Mouse (Mus musculus): ENCODE measurements at regions not wholly inside any gene's neighbourhood (a gene's known extent, or its start where the extent isn't known, plus 50 kb on each side); places are given as distances from the start of the nearest gene placed in this dataset.

- Histone ChIP-seq H3K36me3 (no peaks in the 10 kb centered on the region), H3K4me1 (no peaks in the 10 kb centered on the region), H3K4me3 (replicated peaks) (no peak overlapping the region), H3K27ac (replicated peaks) (no peak overlapping the region), H3K9me3 (replicated peaks) (no peaks in the 10 kb centered on the region), H3K4me2 (no peak overlapping the region), H3K9ac (replicated peaks) (no peak overlapping the region), H3K27me3 (replicated peaks) (no peaks in the 10 kb centered on the region)
- WGBS: 84% methylated on average over 3 of the region's 3 CpGs
- ATAC-seq (ENCODE audit: low FRiP score): no peak
These were observed 500.2 kb upstream of the Jag1 start for GRCm38 (mm10) chr2:137616637-137617036.

- H3K9me3 ChIP-seq (replicated peaks): no peaks in the 10 kb centered on the region
These were observed 497.3 kb upstream of the Jag1 start for GRCm38 (mm10) chr2:137613791-137614190.

GRCm38 (mm10) chr2:137608506-137608905 is 492.1 kb upstream of the Jag1 start:
- H3K4me3 ChIP-seq (replicated peaks): no peak overlapping the region
- H3K9me3 ChIP-seq (replicated peaks): no peaks in the 10 kb centered on the region
- no peak overlapping the region for H3K27ac ChIP-seq (replicated peaks)
- ATAC-seq (ENCODE audit: low FRiP score): no peak
- no peaks in the 10 kb centered on the region for H3K36me3 ChIP-seq
- no peak overlapping the region for H3K9ac ChIP-seq (replicated peaks)
- no peaks in the 10 kb centered on the region for H3K27me3 ChIP-seq (replicated peaks)
- 75% methylated on average over 6 of the region's 6 CpGs for WGBS
- H3K4me2 ChIP-seq: no peak overlapping the region
- H3K4me1 ChIP-seq: no peaks in the 10 kb centered on the region

More at GRCm38 (mm10) chr2:137613791-137614190, 497.3 kb upstream of the Jag1 start:
- H3K9ac ChIP-seq (replicated peaks): no peak overlapping the region
- no peaks in the 10 kb centered on the region for H3K27me3 ChIP-seq (replicated peaks)
- no peak overlapping the region for H3K27ac ChIP-seq (replicated peaks)
- H3K36me3 ChIP-seq: no peaks in the 10 kb centered on the region
- 93% methylated on average over 2 of the region's 2 CpGs for WGBS
- no peak overlapping the region for H3K4me3 ChIP-seq (replicated peaks)
- no peaks in the 10 kb centered on the region for H3K4me1 ChIP-seq
- ATAC-seq (ENCODE audit: low FRiP score): no peak
- H3K4me2 ChIP-seq: no peak overlapping the region

- H3K9me3 ChIP-seq (replicated peaks): no peaks in the 10 kb centered on the region
- no peak overlapping the region for H3K9ac ChIP-seq (replicated peaks)
- H3K36me3 ChIP-seq: no peaks in the 10 kb centered on the region
- H3K4me3 ChIP-seq (replicated peaks): no peak overlapping the region
- no peaks in the 10 kb centered on the region for H3K27me3 ChIP-seq (replicated peaks)
- H3K27ac ChIP-seq (replicated peaks): no peak overlapping the region
- H3K4me2 ChIP-seq: no peak overlapping the region
- 91% methylated on average over 7 of the region's 7 CpGs for WGBS
- no peak for ATAC-seq (ENCODE audit: low FRiP score)
- no peaks in the 10 kb centered on the region for H3K4me1 ChIP-seq
These were observed 481.7 kb upstream of the Jag1 start for GRCm38 (mm10) chr2:137598136-137598535.

DNA sequence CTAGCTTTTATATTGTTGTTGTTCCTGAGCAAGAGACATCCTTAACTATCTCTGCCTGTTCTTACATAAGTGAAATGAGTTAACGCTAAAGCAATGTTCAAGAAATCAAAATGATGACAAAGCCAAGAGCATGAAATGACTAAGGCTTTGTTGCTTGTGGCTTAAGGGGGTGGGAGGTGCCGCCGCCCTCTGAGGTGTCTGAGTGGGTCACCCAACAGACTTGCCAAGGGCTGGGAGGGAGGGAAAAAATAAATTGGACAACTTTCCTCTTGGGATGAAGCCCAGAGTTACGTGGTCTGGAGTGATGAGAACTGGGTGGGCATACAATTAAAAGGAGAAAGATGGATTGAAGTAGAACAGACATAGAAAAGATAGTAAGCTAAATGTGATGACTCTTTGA is 478.1 kb upstream of the Jag1 start:
- 86% methylated on average over 4 of the region's 4 CpGs for WGBS
- ATAC-seq (ENCODE audit: low FRiP score): no peak
- no peaks in the 10 kb centered on the region for H3K36me3 ChIP-seq
- H3K27ac ChIP-seq (replicated peaks): no peak overlapping the region
- H3K9ac ChIP-seq (replicated peaks): no peak overlapping the region
- no peak overlapping the region for H3K4me3 ChIP-seq (replicated peaks)
- no peaks in the 10 kb centered on the region for H3K27me3 ChIP-seq (replicated peaks)
- no peaks in the 10 kb centered on the region for H3K4me1 ChIP-seq
- H3K4me2 ChIP-seq: no peak overlapping the region
- H3K9me3 ChIP-seq (replicated peaks): no peaks in the 10 kb centered on the region

- Histone ChIP-seq H3K9ac (replicated peaks) (no peak overlapping the region), H3K27me3 (replicated peaks) (no peaks in the 10 kb centered on the region)
- 90% methylated on average over 1 of the region's 1 CpGs for WGBS
These were observed 475.1 kb upstream of the Jag1 start for GRCm38 (mm10) chr2:137591551-137591950.

DNA sequence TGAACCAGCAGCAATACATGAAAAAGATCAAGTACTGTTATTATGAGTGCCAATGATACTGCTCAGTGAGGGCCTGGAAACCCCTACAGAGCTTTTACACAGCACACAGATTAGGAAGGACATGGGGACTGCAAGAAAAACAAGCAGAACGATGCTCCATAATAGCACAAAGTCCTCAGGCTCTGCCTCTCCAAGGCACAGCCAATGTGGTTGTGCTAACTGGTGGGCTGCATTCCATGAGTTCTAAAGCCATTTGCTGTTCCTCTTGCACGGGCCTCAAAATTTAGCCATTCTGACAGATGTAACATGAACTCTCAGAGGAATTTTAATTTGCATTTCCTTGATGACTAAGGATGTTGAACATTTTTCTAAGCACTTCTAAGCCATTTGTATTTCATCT is 465.0 kb upstream of the Jag1 start:
- H3K27me3 ChIP-seq (replicated peaks): no peaks in the 10 kb centered on the region
- no peak for ATAC-seq (ENCODE audit: low FRiP score)
- 41% methylated on average over 2 of the region's 2 CpGs for WGBS
- H3K9me3 ChIP-seq (replicated peaks): no peaks in the 10 kb centered on the region
- H3K4me3 ChIP-seq (replicated peaks): no peak overlapping the region
- no peak overlapping the region for H3K27ac ChIP-seq (replicated peaks)
- no peaks in the 10 kb centered on the region for H3K4me1 ChIP-seq
- no peak overlapping the region for H3K4me2 ChIP-seq
- no peaks in the 10 kb centered on the region for H3K36me3 ChIP-seq
- no peak overlapping the region for H3K9ac ChIP-seq (replicated peaks)

More at GRCm38 (mm10) chr2:137591551-137591950, 475.1 kb upstream of the Jag1 start:
- H3K4me2 ChIP-seq: no peak overlapping the region
- no peaks in the 10 kb centered on the region for H3K36me3 ChIP-seq
- H3K4me3 ChIP-seq (replicated peaks): no peak overlapping the region
- ATAC-seq (ENCODE audit: low FRiP score): no peak
- H3K27ac ChIP-seq (replicated peaks): no peak overlapping the region
- H3K9me3 ChIP-seq (replicated peaks): no peaks in the 10 kb centered on the region
- H3K4me1 ChIP-seq: no peaks in the 10 kb centered on the region

DNA sequence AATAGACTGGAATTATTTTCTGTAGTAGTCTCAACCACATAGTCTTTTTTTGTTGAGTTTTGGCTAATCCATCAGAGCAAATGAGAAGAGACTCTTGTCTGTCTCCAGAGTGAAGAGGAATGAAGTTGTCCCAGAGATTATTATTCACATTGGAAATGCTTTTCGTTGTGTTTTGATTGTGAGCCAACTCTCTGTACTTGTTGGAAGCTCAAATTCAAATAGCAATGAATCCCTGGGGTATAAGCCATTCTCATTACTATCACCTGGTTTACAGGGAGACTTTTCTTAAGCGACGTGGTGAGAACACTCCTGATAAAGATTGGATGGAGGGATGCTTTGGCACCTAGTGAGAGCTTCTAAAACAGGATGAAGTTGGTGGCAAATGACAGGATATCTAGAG is 459.3 kb upstream of the Jag1 start:
- Histone ChIP-seq H3K4me2 (no peak overlapping the region), H3K9ac (replicated peaks) (no peak overlapping the region), H3K36me3 (no peaks in the 10 kb centered on the region), H3K27ac (replicated peaks) (no peak overlapping the region), H3K4me1 (no peaks in the 10 kb centered on the region), H3K4me3 (replicated peaks) (no peak overlapping the region), H3K9me3 (replicated peaks) (no peaks in the 10 kb centered on the region), H3K27me3 (replicated peaks) (no peaks in the 10 kb centered on the region)
- ATAC-seq (ENCODE audit: low FRiP score): no peak
- WGBS: 70% methylated on average over 3 of the region's 3 CpGs

DNA sequence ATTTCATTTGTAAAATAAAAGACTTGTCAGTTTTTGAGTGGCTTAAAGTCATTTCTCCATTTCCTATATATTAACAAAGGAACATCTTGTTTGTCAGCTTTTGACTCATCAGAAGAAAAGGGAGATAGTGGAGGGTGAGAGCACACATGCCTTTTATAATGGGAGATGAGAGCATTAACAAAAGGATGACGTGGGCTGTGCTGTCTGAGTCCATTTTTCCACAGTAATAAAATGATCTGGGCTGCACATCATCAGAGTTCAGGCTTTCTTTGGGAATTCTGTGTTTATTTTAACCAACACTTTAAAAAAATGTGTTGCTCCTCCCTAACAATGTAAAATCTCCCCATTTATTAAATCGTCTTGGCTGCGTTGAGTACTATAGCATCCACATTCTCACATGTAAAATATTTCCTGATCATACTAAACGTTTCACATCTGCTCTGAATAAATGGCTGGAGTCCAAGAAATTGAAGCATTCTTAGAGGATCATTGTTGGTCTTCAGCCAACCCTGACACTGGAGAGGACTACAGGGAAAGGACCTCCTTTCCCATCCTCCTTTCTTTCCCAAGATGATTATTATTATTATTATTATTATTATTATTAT is 458.5 kb upstream of the Jag1 start:
- 60% methylated on average over 4 of the region's 4 CpGs for WGBS
- H3K9ac ChIP-seq (replicated peaks): no peak overlapping the region
- no peaks in the 10 kb centered on the region for H3K36me3 ChIP-seq
- no peaks in the 10 kb centered on the region for H3K27me3 ChIP-seq (replicated peaks)
- no peak overlapping the region for H3K4me2 ChIP-seq
- H3K4me1 ChIP-seq: no peaks in the 10 kb centered on the region
- H3K27ac ChIP-seq (replicated peaks): no peak overlapping the region
- H3K4me3 ChIP-seq (replicated peaks): no peak overlapping the region
- ATAC-seq (ENCODE audit: low FRiP score): no peak
- H3K9me3 ChIP-seq (replicated peaks): no peaks in the 10 kb centered on the region

GRCm38 (mm10) chr2:137571146-137571545 is 454.7 kb upstream of the Jag1 start:
- no peaks in the 10 kb centered on the region for H3K27me3 ChIP-seq (replicated peaks)
- H3K27ac ChIP-seq (replicated peaks): no peak overlapping the region
- no peaks in the 10 kb centered on the region for H3K36me3 ChIP-seq
- H3K9me3 ChIP-seq (replicated peaks): no peaks in the 10 kb centered on the region
- ATAC-seq (ENCODE audit: low FRiP score): no peak
- H3K4me3 ChIP-seq (replicated peaks): no peak overlapping the region
- H3K9ac ChIP-seq (replicated peaks): no peak overlapping the region
- no peak overlapping the region for H3K4me2 ChIP-seq
- no peaks in the 10 kb centered on the region for H3K4me1 ChIP-seq
- 98% methylated on average over 1 of the region's 1 CpGs for WGBS

DNA sequence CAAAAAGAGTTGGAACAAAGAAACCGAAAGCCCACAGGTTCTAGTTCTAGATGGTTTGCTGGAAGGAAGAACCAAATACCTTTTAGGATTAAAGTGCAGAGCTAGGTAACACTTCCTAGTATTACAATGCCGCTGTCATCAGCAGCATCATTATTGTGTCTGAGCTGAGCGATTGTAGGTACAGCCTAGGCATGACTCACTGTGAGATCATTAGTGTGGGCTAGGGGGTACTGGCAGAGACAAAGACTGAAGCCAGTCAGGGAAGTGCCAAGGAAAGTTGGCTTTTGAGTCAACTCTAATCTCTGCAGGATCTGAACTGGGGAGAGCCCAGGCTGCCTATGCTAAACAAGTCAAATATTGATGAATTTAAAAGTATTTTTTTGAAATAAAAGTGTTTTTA is 450.2 kb upstream of the Jag1 start:
- no peak for ATAC-seq (ENCODE audit: low FRiP score)
- H3K36me3 ChIP-seq: no peaks in the 10 kb centered on the region
- no peak overlapping the region for H3K9ac ChIP-seq (replicated peaks)
- 91% methylated on average over 3 of the region's 3 CpGs for WGBS
- H3K4me1 ChIP-seq: no peaks in the 10 kb centered on the region
- no peaks in the 10 kb centered on the region for H3K27me3 ChIP-seq (replicated peaks)
- H3K4me2 ChIP-seq: no peak overlapping the region
- no peaks in the 10 kb centered on the region for H3K9me3 ChIP-seq (replicated peaks)
- H3K27ac ChIP-seq (replicated peaks): no peak overlapping the region
- no peak overlapping the region for H3K4me3 ChIP-seq (replicated peaks)

DNA sequence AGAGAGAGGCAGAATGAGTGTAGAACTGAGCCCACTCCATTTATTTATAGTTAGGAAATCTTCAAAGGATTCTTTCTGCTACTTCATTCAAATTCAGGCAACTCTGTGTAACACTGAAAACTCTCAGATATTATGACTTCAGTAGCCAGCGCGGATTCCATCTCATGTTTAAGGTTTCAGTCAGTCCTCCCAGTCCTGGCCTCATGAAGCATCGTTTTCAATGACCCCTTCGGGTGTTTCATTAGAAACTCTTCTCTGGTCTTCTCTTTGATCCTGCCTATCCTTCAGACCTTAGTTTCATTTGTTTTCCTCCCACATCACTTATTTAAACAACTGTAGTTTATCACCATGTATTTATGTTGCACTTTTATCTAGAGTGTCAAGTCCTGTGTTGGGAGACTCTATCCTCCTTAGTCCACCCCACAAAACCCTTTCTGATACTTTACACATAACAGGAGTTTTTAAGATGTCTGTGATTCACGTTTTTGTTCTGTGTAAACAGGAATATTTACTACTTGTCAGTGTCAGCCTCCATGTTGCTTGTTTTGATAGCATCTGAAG is 447.7 kb upstream of the Jag1 start:
- Histone ChIP-seq H3K9ac (replicated peaks) (no peak overlapping the region), H3K36me3 (no peaks in the 10 kb centered on the region), H3K27me3 (replicated peaks) (no peaks in the 10 kb centered on the region), H3K4me2 (no peak overlapping the region), H3K27ac (replicated peaks) (no peak overlapping the region), H3K4me1 (no peaks in the 10 kb centered on the region), H3K4me3 (replicated peaks) (no peak overlapping the region), H3K9me3 (replicated peaks) (no peaks in the 10 kb centered on the region)
- no peak for ATAC-seq (ENCODE audit: low FRiP score)
- WGBS: 84% methylated on average over 5 of the region's 5 CpGs
